Mouse (Mus musculus) embryonic facial prominence, embryonic 11.5 days (tissue): ENCODE data around the gene Gm49416. TPM values are rescaled to one million over a fixed set of nuclear protein-coding genes. Genes with fewer than 3 reads are reported as not detected.
A peak's percentile ranks its signal among the peaks of the same experiment; 100 is the strongest.
"Not testable (repeated sequence)": the region's sequence is repeated elsewhere in the genome, so short reads cannot be mapped to it uniquely, and the experiment has no call there.

Experiments used
- ATAC-seq: fragments of 200-750 bp; cut with Nextera tagmentation; replicated peaks from 2 replicates; pipeline ENCODE4 v1.8.0; 2017; ENCODE audit warnings: low read depth; ENCODE audit not compliant: insufficient number of reproducible peaks, low FRiP score, low TSS enrichment
- DNase-seq: peaks from one replicate; pipeline ENCODE4 v3.0.0-alpha.2; 2015; ENCODE audit warnings: low spot score
- H3K27ac ChIP-seq: fragments of 300-500 bp; sonication (generic); replicated peaks from 2 replicates; pipeline ENCODE4 v1.5.1; 2014; ENCODE audit warnings: mild to moderate bottlenecking, low read depth, low read length, control low read depth
- H3K27me3 ChIP-seq: fragments of 300-500 bp; sonication (generic); 2 replicates; pipeline ENCODE4 v1.6.1; 2014; ENCODE audit warnings: mild to moderate bottlenecking, low read length, moderate library complexity, mixed read lengths; ENCODE audit not compliant: control insufficient read depth, insufficient read depth
- H3K36me3 ChIP-seq: fragments of 300-500 bp; sonication (generic); replicated peaks from 2 replicates; pipeline ENCODE4 v1.6.1; 2014; ENCODE audit warnings: low read depth, mild to moderate bottlenecking, low read length, moderate library complexity, mixed read lengths; ENCODE audit not compliant: control insufficient read depth, insufficient read depth
- H3K4me1 ChIP-seq: fragments of 300-500 bp; sonication (generic); 2 replicates; pipeline ENCODE4 v1.6.1; 2014; ENCODE audit warnings: low read length, mixed read lengths; ENCODE audit not compliant: control insufficient read depth, insufficient read depth
- H3K4me2 ChIP-seq: fragments of 300-500 bp; sonication (generic); 2 replicates; pipeline ENCODE4 v1.6.1; 2014; ENCODE audit warnings: low read depth, mild to moderate bottlenecking, control low read depth, low read length, moderate library complexity
- H3K4me3 ChIP-seq: fragments of 300-500 bp; sonication (generic); 2 replicates; pipeline ENCODE4 v1.5.1; 2014; ENCODE audit warnings: low read depth, low read length, control low read depth
- H3K9ac ChIP-seq: fragments of 300-500 bp; sonication (generic); replicated peaks from 2 replicates; pipeline ENCODE4 v1.6.1; 2014; ENCODE audit warnings: mild to moderate bottlenecking, control low read depth, low read length
- H3K9me3 ChIP-seq: fragments of 300-500 bp; sonication (generic); replicated peaks from 2 replicates; pipeline ENCODE4 v1.6.1; 2016; ENCODE audit warnings: mild to moderate bottlenecking, low read length, inconsistent platforms, mixed read lengths; ENCODE audit not compliant: control insufficient read depth
- WGBS: fragments of 180-500 bp; shearing (Covaris S2); extraction: QIAGEN DNeasy Blood & Tissue Kit; methylation state at CpG from one replicate; pipeline ENCODE4 v1.1.7; 2014; 5-methylcytosine and 5-hydroxymethylcytosine counted together
- polyA plus RNA-seq: library from polyadenylated mRNA; unstranded; fragments of >200 nt; fragmentation: Nextera tagmentation; extraction: Ambion mirVana; gene quantifications from 2 replicates; pipeline ENCODE4 v1.2.1, GENCODE M21; 2014

Gm49416 gene
- polyA plus RNA-seq, 1 experiment from 2014 or later = 0.34 TPM

DNA sequence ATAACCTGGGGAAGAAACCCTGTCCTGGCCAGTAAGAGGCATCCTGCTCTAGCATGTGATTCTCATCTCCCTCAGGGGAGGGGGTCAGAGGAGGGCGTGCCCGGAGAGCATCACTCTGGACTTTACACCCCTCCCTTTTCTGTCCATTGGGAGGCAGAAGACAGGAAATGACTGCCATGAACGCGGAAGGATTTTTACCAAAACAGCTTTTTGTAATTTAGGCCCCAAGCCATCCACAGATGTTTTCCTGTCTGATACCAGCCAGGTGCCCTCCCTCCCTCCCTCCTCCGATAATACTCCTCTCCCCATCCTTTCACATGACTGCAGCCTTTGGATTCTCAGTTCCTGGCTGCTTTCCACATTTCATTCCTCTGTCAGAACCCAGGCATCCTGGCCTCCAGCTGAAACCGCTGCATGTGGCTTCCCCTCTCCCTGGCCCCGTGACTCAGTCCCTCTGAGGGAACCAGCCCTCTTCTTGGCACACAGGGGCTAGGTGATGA is 38.3 kb upstream of the Gm49416 start, which contains the start of gene Lrrn4cl:
TSS of gene Lrrn4cl (plus strand) at position 367 of the 500 bp plus-strand sequence.
- Histone ChIP-seq H3K9ac (peak within 1 kb of the TSS; percentile 22; the same call in 1 of the 2 replicates), H3K9me3 (no peaks in the 10 kb centered on the region), H3K27ac (0 out of 2 replicates have a peak within 1 kb of the TSS, but pooled peaks have one; percentile 8), H3K4me3 (no peak within 1 kb of the TSS), H3K4me1 (peaks cover 4% of the 10 kb centered on the region), H3K36me3 (no peaks in the 10 kb centered on the region), H3K4me2 (no peak within 1 kb of the TSS), H3K27me3 (no peaks in the 10 kb centered on the region)
- DNase-seq = peak; percentile 55
- 16% methylated on average over 7 of the region's 7 CpGs for WGBS
- ATAC-seq = no peak

DNA sequence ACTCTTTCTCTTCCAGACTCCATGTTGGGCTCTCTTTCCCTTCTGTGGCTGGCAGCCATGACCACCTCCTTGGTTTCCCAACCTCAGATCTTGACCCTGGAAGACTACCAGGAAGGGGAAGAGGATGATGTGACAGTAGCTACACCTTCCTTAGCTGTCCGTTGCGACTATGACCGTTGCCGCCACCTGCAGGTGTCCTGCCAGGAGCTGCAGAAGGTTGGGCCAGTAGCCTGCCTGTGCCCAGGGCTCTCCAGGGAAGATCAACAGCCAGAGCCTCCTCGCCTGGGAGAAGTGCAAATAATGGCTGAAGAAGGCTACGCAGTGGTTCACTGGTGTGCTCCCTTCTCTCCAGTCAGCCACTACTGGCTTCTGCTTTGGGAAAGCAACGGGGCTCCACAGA is 37.1 kb upstream of the Gm49416 start:
- H3K36me3 ChIP-seq = no peaks in the 10 kb centered on the region
- 55% methylated on average over 7 of the region's 7 CpGs for WGBS
- no peak overlapping the region for H3K27ac ChIP-seq
- no peak overlapping the region for H3K4me3 ChIP-seq
- DNase-seq = no peak
- ATAC-seq = no peak
- H3K4me2 ChIP-seq = no peak overlapping the region
- no peak overlapping the region; the same call in 1 of the 2 replicates for H3K9ac ChIP-seq
- H3K9me3 ChIP-seq = no peaks in the 10 kb centered on the region
- peaks cover 4% of the 10 kb centered on the region for H3K4me1 ChIP-seq
- H3K27me3 ChIP-seq = no peaks in the 10 kb centered on the region

GRCm38 (mm10) chr19:8852236-8852928 is 36.3 kb upstream of the Gm49416 start:
- Histone ChIP-seq H3K9me3 (no peaks in the 10 kb centered on the region), H3K27ac (no peak overlapping the region), H3K9ac (peak overlapping the region; percentile 9; the same call in 1 of the 2 replicates), H3K36me3 (no peaks in the 10 kb centered on the region), H3K4me3 (no peak overlapping the region), H3K27me3 (no peaks in the 10 kb centered on the region), H3K4me1 (peaks cover 4% of the 10 kb centered on the region), H3K4me2 (no peak overlapping the region)
- DNase-seq = no peak
- ATAC-seq = no peak
- WGBS = 60% methylated on average over 10 of the region's 10 CpGs

DNA sequence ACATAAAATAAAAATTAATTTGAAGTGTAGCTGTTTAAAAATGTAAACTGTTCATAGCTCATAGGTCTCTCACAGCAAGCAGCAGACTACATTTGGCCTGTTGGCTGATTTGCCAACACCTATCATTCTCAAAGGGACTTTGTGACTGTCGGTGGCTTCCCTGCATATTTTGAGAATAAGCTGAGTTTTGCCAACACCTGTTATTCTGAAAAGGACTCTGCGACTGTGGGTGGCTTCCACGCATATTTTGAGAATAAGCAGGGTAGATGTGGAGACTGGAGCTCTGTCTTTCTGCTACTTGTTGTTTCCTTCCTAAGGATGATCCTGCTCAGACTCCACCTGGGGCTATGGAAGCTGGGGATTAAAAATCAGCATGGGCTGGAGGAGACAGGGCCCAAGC is 35.6 kb upstream of the Gm49416 start:
- Histone ChIP-seq H3K9ac (no peak overlapping the region), H3K4me3 (no peak overlapping the region), H3K4me1 (peaks cover 4% of the 10 kb centered on the region), H3K27ac (no peak overlapping the region), H3K36me3 (no peaks in the 10 kb centered on the region), H3K9me3 (no peaks in the 10 kb centered on the region), H3K4me2 (no peak overlapping the region), H3K27me3 (no peaks in the 10 kb centered on the region)
- no peak for DNase-seq
- WGBS = 79% methylated on average over 3 of the region's 3 CpGs
- no peak for ATAC-seq

DNA sequence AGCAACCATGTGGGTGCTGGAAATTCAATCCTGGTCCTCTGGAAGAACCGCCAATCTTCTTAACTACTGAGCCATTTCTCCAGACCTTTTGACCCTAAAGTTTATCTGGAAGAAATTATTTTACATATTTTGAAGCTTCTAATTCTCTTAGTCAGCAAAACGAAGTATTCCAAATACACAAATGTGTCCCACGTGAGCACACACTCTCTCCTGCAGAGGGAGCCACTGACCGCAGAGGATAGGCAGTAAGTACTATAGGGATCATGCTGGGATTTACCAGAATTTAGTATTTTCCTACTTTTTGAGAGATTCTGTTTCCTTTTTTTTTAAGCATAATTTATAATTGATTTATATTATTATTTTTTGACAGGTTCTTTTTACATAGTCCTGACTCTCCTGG is 31.0 kb upstream of the Gm49416 start:
- no peak overlapping the region for H3K4me3 ChIP-seq
- WGBS = 37% methylated on average over 4 of the region's 4 CpGs
- H3K9me3 ChIP-seq = no peaks in the 10 kb centered on the region
- H3K9ac ChIP-seq = no peak overlapping the region
- H3K4me1 ChIP-seq = no peaks in the 10 kb centered on the region
- no peak overlapping the region for H3K4me2 ChIP-seq
- H3K27me3 ChIP-seq = no peaks in the 10 kb centered on the region
- DNase-seq (peak; percentile 64), ATAC-seq (no peak)
- no peaks in the 10 kb centered on the region for H3K36me3 ChIP-seq
- no peak overlapping the region for H3K27ac ChIP-seq

DNA sequence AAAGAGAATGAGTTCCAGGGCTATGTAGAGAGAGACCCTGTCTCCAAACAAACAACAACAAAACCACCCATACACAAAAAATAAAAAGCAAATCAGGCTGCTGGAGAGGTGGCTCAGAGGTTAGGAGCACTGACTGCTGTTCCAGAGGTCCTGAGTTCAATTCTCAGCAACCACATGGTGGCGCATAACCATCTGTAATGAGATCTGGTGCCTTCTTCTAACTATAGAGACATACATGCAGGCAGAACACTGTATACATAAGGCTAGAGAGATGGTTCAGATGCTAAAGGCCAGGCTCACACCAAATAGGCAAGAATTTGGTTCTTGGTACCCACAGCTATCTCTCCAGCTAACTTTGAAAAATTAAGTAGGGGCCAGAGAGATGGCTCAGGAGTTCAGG is 29.7 kb upstream of the Gm49416 start:
- no peaks in the 10 kb centered on the region for H3K27me3 ChIP-seq
- no peak overlapping the region for H3K9ac ChIP-seq
- H3K4me1 ChIP-seq = no peaks in the 10 kb centered on the region
- DNase-seq (no peak), ATAC-seq (no peak)
- WGBS = 30% methylated on average over 1 of the region's 1 CpGs
- H3K9me3 ChIP-seq = no peaks in the 10 kb centered on the region
- H3K36me3 ChIP-seq = no peaks in the 10 kb centered on the region
- no peak overlapping the region for H3K27ac ChIP-seq
- H3K4me3 ChIP-seq = no peak overlapping the region
- H3K4me2 ChIP-seq = no peak overlapping the region

- no peak overlapping the region for H3K9ac ChIP-seq
- H3K27me3 ChIP-seq = no peaks in the 10 kb centered on the region
- no peak overlapping the region for H3K4me2 ChIP-seq
- ATAC-seq (no peak), DNase-seq (no peak)
- no peaks in the 10 kb centered on the region for H3K9me3 ChIP-seq
- WGBS = 84% methylated on average over 6 of the region's 6 CpGs
- H3K36me3 ChIP-seq = no peaks in the 10 kb centered on the region
- H3K4me1 ChIP-seq = no peaks in the 10 kb centered on the region
- H3K4me3 ChIP-seq = no peak overlapping the region
- H3K27ac ChIP-seq = no peak overlapping the region
Measured at GRCm38 (mm10) chr19:8864265-8864664, 24.5 kb upstream of the Gm49416 start.

DNA sequence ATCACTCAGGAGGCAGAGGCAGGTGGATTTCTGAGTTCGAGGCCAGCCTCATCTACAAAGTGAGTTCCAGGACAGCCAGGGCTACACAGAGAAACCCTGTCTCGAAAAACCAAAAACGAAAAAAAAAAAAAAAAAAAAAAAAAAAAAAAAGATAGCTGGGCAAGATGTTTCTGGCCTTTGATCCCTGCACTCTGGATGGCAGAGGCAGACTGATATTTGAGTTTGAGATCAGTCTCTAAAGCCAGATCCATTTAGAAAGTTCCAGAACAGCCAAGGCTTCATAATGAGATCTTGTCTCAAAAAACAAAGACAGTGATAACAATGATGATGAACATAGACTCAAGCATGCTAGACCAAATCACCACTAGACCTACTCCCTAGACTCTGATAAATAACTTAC is 18.3 kb upstream of the Gm49416 start:
- not testable (repeated sequence) for H3K4me3 ChIP-seq, H3K27me3 ChIP-seq, H3K36me3 ChIP-seq, DNase-seq, ATAC-seq, H3K9ac ChIP-seq, H3K27ac ChIP-seq, H3K4me1 ChIP-seq, H3K4me2 ChIP-seq, H3K9me3 ChIP-seq
- WGBS = 76% methylated on average over 3 of the region's 3 CpGs
